Mouse (Mus musculus) testis, adult 2 months (tissue): ENCODE data around the gene Cox8c.

Source experiments
- CTCF ChIP-seq: fragments of 200-500 bp; IDR thresholded peaks from 2 replicates; pipeline ENCODE4 v1.5.1; 2012; ENCODE audit warnings: low read depth, mild to moderate bottlenecking, inconsistent platforms, low read length, moderate library complexity; ENCODE audit not compliant: control insufficient read depth, insufficient read depth, insufficient replicate concordance
- POLR2A ChIP-seq: fragments of 200-500 bp; IDR thresholded peaks from 2 replicates; pipeline ENCODE4 v1.6.1; 2012; ENCODE audit warnings: low read depth, mild to moderate bottlenecking, inconsistent platforms, low read length, moderate library complexity; ENCODE audit not compliant: control insufficient read depth

DNA sequence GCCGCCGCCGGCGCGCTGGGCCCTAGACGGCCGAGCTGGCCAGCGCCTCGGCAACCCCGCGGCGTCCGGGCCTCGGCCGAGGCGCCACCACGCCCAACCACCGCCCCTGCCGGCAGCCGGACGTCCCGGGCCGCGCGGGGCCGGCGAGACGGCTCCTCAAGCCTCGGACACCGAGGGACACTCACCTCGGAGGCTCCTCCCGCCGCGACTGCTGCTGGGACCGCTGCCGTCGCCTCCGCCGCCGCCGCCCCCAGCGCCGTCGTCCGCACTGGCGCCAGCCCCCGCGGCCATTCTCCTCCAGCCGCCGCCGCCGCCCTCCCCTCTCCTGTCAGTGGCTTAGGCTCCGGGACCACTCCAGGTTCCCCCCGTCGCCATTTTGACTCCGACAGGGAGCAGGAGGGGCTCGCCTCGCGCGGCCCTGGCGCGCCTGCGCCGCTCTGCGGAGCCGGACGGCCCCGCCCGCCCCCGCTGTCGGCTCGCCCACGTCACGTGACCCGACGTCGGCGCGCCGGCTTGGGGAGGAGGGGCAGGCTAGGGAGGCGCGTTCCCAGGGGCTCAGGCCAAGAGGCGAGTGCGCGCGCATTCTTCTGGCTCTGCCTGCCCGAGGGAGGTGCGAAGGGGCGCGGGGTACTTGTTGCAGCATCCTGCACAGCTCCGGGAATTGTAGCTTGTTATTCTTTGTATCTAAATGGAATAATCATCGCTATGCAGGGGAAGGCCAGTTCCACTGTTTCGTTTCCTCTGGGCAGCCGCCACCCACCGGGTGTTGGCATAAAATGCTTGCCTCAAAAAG lies 20.9 kb upstream of the Cox8c start, which contains the start of gene Btbd7:
- TF ChIP-seq CTCF (no peak), POLR2A (peak; percentile 49)
